Mouse (Mus musculus) bone marrow macrophage, adult 2 months (primary cell): ENCODE measurements around the gene Fgf15. TPM values are rescaled to one million over a fixed set of nuclear protein-coding genes. Genes with fewer than 3 reads are reported as not detected.
A peak's percentile ranks its signal among the peaks of the same experiment; 100 is the strongest.

ENCODE experiments used
- H3K27ac ChIP-seq: 2 replicates; pipeline ENCODE4 v1.5.1; 2012; ENCODE audit warnings: low read depth, low read length; ENCODE audit not compliant: insufficient read depth
- H3K4me1 ChIP-seq: 2 replicates; pipeline ENCODE4 v1.6.1; 2012; ENCODE audit warnings: low read length; ENCODE audit not compliant: control insufficient read depth, insufficient read depth
- H3K4me3 ChIP-seq: 2 replicates; pipeline ENCODE4 v1.5.1; 2012; ENCODE audit warnings: mild to moderate bottlenecking, low read length, moderate library complexity; ENCODE audit not compliant: insufficient read depth
- CTCF ChIP-seq: IDR thresholded peaks from 2 replicates; pipeline ENCODE4 v1.5.1; 2012; ENCODE audit warnings: low read depth, mild to moderate bottlenecking, low read length, moderate library complexity
- POLR2A ChIP-seq: IDR thresholded peaks from 2 replicates; pipeline ENCODE4 v1.6.1; 2012; ENCODE audit warnings: mild to moderate bottlenecking, low read depth, low read length, borderline replicate concordance
- polyA plus RNA-seq: library from polyadenylated mRNA; stranded (reverse); fragments of >200 nt; gene quantifications from 2 replicates; pipeline ENCODE4 v1.2.4, GENCODE M21; 2012; ENCODE audit not compliant: missing spikeins, insufficient read depth, insufficient read length

Fgf15 gene
- polyA plus RNA-seq, 1 experiment = not detected

GRCm38 (mm10) chr7:144906708-144907397 is 10.5 kb downstream of the Fgf15 start:
- Histone ChIP-seq H3K27ac (no peak overlapping the region), H3K4me1 (no peaks in the 10 kb centered on the region), H3K4me3 (no peak overlapping the region)
- peak; percentile 80 for TF ChIP-seq CTCF
- TF ChIP-seq POLR2A = no peak

DNA sequence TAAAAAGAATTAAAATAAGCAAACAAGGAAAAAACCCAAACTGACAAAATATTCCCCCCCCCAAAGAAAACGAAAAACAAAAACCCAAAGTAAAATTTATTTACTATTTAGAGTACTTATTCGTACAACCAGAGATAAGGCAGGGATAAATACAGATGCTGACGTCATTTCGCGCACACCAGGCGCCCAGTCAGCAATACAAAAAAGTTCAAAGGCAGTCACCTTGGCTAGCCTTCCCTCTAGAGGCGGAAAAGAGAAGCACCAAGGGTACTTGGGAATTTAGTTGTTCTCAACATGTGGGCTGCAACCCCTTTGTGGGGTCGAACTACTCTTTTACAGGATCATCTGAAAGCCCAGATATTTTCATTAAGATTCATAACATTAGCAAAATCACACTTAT is 11.5 kb downstream of the Fgf15 start:
- Histone ChIP-seq H3K4me3 (no peak overlapping the region), H3K4me1 (no peaks in the 10 kb centered on the region), H3K27ac (no peak overlapping the region)
- no peak for TF ChIP-seq CTCF
- no peak for TF ChIP-seq POLR2A

DNA sequence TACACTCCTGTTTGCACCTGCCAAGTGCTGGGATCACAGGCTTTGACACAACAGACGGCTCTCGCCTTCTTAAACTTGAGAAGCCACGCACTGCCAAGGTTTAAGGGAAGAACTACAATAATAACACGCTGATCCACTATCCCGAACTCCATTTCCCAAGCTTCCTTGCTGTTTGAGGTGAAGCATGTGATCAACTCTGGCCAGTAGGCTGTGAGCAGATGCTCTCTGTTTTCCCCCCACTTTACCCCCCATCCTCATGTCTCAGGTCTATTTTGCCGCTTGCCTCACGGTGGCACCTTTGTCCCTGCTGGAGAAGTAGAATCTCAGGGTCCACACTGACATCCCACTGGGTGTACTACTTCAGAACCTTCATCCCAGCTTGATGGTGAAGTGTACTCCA is 12.4 kb downstream of the Fgf15 start:
- no peak overlapping the region for H3K4me3 ChIP-seq
- H3K4me1 ChIP-seq = no peaks in the 10 kb centered on the region
- H3K27ac ChIP-seq = no peak overlapping the region
- no peak for TF ChIP-seq CTCF
- no peak for TF ChIP-seq POLR2A

DNA sequence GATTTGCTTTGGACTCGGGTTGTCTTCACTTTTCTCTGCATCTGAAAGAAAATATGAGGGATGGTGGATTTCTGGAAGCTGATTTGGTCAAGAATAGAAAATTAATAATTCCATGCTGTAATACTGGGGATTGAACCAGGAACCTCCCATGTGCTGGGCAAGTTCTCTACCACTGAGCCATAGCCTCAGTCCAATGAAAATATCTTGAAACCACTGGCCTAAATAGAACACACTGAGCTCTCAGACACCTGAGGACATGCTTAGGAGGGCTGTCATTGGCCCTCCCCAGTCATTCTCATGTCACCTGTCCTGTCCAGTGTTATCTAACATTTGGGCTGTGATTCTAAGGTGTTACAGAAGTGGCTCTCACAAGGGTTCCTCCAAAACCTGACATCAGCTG is 14.8 kb downstream of the Fgf15 start:
- TF ChIP-seq CTCF (no peak), POLR2A (no peak)
- Histone ChIP-seq H3K4me3 (no peak overlapping the region), H3K27ac (no peak overlapping the region), H3K4me1 (peaks cover 4% of the 10 kb centered on the region)

DNA sequence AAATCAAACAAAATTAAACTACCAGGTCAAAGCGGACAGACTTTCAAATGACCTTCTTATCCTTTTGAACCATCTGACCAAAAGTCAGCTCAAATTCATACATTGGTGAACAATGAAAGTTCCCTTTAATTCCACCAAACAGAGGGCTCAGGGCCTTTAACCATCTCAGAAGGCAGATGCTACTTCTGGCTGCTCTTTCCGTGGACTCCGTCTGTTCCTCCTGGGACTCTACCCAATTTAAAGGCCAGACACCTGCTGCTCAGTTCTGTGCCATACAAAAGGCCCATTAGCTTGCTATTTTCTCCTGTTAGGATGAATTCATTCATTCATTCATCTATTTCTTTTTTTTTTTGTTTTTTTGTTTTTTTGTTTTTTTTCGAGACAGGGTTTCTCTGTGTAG is 16.6 kb downstream of the Fgf15 start:
- no peak overlapping the region for H3K27ac ChIP-seq
- peaks cover 9% of the 10 kb centered on the region for H3K4me1 ChIP-seq
- no peak overlapping the region for H3K4me3 ChIP-seq
- TF ChIP-seq POLR2A = no peak
- no peak for TF ChIP-seq CTCF

GRCm38 (mm10) chr7:144914296-144914947 is 18.1 kb downstream of the Fgf15 start:
- Histone ChIP-seq H3K4me3 (peak overlapping the region; percentile 89), H3K27ac (peak overlapping the region; percentile 71), H3K4me1 (peaks cover 9% of the 10 kb centered on the region)
- TF ChIP-seq POLR2A = 0 out of 2 replicates have a peak, but pooled peaks have one; percentile 9
- no peak for TF ChIP-seq CTCF

GRCm38 (mm10) chr7:144914948-144915750 is 18.8 kb downstream of the Fgf15 start, which contains the start of gene LTO1:
Gene LTO1, plus strand, starts transcription at chr7:144915100.
- no peak for TF ChIP-seq POLR2A
- no peak for TF ChIP-seq CTCF
- H3K27ac ChIP-seq = peak within 1 kb of the TSS; percentile 71

DNA sequence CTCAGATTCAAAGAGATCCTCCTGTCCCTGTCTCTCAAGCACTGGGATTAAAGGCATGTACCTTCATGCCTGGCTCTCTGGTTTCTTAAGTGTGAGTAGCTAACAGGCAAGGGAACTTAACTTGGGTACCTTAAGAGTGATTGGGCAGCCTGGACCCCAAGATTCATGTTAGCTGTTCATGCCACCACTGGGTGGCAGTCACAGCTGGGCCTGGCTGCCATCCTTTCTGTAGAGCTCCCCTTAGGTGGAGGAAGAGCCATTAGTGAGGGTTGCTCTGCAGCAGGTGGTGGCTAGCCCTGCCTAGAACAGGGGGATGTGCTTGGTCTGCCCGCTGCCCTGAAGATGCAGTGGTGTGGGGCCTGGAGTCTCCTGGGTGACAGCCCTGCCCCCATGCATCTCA is 22.5 kb downstream of the Fgf15 start:
- no peak for TF ChIP-seq CTCF
- no peak for TF ChIP-seq POLR2A
- Histone ChIP-seq H3K27ac (no peak overlapping the region), H3K4me1 (peaks cover 29% of the 10 kb centered on the region), H3K4me3 (no peak overlapping the region)

More at GRCm38 (mm10) chr7:144914948-144915750, 18.8 kb downstream of the Fgf15 start, which contains the start of gene LTO1:
- peak within 1 kb of the TSS; percentile 89 for H3K4me3 ChIP-seq
- H3K4me1 ChIP-seq = peaks cover 9% of the 10 kb centered on the region

GRCm38 (mm10) chr7:144927591-144927990 is 31.3 kb downstream of the Fgf15 start:
- TF ChIP-seq POLR2A = no peak
- H3K4me3 ChIP-seq = no peak overlapping the region
- H3K4me1 ChIP-seq = peaks cover 18% of the 10 kb centered on the region
- no peak overlapping the region for H3K27ac ChIP-seq
